Mouse (Mus musculus) cerebellum, adult 8-10 months (tissue): ENCODE results near the gene Wars.

Experiments
- DNase-seq: peaks from one replicate; pipeline ENCODE4 v3.0.0; 2022

The Wars gene

DNA sequence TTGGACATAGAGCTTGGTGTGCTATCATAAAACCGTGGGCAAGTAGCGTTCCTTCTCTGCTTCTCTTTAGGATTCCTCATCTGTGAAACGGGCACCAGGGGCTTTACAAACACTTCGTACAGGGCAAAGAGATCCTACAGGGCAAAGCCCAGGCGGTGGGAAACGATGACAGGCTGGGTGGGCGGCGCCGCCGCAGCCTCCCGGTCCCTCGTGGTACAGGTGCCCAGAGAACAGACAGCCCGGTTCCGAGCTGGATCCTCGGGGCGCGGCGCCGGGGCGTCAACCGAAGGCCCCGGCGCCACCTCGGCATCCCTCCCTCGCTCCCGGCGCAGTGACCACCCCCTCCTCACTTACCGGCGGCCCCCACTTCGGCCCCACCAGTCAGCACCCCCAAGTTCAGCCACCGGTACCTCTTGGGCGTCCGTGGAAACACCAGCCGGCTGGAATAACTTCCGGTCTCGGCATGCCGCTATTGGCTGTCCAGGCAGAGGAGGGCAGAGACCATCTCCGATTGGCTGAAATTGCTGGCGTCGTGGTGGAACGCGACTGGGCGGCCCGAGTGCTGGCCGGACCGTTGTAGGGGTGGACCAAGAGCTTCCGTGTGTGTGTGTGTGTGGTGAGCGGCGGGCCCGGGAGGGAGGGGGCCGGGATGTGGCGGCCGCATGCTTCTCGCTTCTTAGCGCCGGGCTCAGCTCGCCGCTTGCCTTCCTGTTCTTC lies at the start of gene Wars:
Gene Wars (minus strand): TSS at position 460 of the 717 bp plus-strand sequence.
- peak; percentile 94 for DNase-seq

DNA sequence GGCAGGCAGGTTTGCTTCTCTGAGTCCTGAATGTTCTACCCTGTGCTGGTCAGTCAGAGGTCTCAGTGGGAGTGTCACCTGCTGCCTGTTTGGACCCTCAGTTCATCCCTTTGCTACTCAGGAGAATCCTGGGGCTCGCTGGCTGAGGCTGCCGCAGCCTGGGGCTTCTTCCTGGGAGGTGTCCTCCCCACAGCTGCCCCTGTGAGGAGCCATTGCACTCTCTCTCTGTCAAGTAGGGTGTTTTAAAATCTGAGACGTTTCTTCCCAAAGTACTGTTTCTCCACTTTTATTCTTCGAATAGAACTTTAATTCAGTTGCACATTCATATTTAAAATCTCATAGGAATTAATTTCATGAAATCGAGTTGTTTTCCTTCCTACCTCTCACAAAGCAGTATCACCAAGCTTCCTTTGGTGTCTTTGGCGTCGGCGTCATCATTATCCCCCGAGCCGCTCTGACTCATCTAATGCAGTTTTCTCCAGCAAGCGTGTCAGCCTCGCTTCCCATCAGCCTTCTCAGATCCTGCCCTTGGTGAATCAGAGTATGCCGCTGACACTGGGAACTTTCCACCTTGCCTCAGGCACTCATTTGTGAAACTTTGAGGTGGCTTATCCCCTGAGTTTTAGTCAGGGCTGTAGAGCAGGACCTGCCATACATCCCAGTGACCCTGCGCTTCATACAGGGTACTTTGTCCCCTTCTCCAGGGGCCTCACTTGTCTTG lies 48.4 kb upstream of the Wars start:
- DNase-seq, result no peak

GRCm38 (mm10) chr12:108941282-108941681 lies 47.3 kb upstream of the Wars start:
- DNase-seq, result no peak

DNA sequence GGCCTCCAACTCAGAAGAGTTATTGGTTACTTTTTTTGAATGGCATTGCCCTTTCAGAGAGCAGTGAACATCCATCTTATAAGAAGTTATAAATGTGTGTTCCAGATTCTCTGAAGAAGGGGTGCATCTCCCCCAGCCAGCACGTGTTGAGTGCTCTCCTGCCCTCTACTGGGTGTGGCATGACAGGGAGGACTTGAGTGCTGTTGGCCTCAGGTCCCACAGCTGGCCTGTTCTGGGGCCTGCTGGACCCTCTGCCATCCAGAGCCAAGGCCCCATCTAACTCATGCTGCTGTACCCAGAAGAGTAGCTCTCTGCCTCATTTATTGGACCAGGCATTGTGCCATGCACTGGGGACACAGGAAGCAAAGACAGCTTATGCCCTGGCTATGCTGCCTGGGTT lies 46.3 kb upstream of the Wars start:
- DNase-seq, result no peak

- no peak for DNase-seq
These were observed 45.3 kb upstream of the Wars start for GRCm38 (mm10) chr12:108939317-108939716.

DNA sequence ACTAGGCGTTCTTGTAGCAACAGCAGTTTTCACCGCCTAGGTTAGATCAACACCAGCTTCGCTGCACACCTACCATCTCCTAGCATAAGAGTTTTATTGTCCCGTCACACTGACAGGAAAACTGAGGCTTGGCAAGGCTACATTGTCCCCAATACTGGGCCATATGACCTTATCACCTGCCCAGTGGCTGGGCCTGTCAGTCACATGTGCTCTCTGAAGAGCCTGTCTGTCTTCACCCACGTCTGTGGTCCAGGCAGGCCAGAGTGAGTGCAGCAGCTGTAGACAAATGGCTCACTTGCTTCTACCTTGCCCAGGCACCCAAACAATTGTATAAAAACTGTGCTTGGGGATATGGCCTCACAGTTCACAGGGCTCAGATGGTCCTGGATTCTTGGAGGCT lies 44.9 kb upstream of the Wars start:
- no peak for DNase-seq

GRCm38 (mm10) chr12:108937506-108937905 lies 43.5 kb upstream of the Wars start:
- DNase-seq, result no peak

GRCm38 (mm10) chr12:108936834-108937233 lies 42.9 kb upstream of the Wars start:
- no peak for DNase-seq

DNA sequence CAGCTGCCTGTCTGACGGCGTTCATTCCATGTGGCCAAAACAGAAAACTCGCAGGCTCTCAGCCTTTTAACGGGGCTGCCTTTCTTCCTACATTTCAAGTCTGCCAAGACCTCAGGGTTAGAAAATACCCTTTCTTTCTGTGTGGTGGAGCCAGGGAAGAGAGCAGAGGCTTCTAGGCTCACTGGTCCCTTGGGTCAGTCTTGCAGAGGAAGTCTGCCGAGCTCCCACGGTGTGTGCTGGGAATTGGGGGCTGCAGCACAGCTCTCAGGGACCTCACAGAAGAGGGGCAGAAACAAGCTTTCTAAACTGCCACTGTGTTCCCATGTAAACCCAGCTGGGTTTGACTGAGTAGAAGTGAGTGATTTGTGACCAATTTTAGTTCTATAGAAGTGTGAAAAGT lies 40.3 kb upstream of the Wars start:
- DNase-seq, result no peak

DNA sequence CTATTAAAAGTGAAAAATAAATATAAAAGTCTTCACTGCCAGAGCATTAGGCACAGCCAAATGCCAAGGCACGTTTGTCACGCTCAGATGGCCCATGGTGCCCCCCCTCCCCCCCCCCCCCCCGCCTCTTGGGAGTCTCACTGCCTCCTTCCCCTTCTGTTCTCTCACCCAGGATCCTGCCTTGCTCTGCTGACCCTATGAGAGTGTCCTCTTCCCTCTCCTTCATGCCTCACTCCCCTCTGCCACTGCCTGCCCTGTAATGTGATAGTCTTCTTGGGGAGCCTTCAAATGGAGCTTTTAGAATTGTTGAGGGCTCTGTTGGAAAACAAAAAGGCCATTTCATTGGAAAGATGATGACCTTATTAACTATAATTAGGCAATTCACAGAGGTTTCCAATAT lies 38.1 kb upstream of the Wars start:
- DNase-seq, result no peak

- no peak for DNase-seq
These were observed 37.5 kb upstream of the Wars start for GRCm38 (mm10) chr12:108931341-108932053.

DNA sequence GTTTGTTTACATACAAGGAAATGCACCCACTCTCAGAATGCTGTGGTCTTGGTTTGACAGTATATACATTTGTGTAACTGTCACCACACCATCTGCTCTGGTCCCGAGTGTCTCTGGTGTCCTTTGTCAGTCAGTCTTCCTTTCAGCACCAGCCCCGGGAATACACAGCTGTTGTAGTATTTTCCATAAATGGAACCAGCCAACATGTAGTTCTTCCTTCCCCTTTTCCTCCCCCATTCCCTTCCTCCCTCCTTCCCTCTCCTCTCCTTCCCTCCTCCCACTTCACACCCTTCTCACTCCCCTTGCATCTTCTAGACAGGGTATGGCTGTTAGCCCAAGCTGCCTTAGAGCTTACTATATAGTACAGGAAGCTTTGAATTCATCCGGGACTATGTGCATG lies 35.5 kb upstream of the Wars start:
- no peak for DNase-seq

- DNase-seq, result no peak
These were observed 34.3 kb upstream of the Wars start for GRCm38 (mm10) chr12:108928249-108928648.

GRCm38 (mm10) chr12:108926606-108927111 lies 32.7 kb upstream of the Wars start:
- no peak for DNase-seq

GRCm38 (mm10) chr12:108918753-108919152 lies 24.8 kb upstream of the Wars start:
- no peak for DNase-seq

DNA sequence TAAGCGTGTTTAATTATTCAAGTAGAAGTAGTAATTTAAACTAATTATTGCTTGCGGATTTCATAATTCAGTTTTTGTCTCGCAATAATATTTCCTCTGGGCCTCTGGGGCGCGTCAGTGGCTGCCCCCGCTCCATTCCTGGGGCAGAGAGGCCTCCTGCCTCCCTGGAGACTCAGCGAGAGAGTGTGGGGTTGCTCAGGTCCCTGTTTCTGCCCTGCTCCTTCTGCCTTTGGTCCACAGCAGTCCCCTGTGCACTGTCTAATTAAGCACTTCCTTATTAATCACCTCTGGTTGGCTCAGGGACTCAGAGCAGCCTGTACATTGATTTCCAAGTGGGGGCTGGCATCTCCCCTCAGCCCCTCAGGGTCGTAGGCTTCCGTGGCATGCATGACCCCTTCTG lies 23.5 kb upstream of the Wars start:
- DNase-seq, result no peak

- no peak for DNase-seq
These were observed 22.6 kb upstream of the Wars start for GRCm38 (mm10) chr12:108916447-108917042.

DNA sequence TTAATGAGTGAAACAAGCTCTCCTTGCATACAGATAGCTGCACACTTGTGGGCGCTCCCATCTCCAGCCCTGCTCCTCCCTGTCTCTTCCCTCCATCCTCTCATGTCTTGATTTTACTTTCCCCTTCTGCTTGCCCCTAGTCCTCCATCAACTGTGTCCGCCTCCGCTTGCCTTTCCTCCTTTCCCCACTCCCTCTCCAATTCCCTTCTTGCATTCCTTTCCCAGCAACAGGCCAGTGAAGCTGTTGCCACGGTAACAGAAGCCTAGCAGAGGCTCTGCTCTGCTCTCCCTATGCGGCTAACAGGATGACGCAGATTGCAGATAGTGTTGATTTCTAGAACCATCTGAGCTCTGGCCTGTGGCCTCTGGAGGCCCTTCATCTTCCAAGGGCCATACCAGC lies 21.9 kb upstream of the Wars start:
- no peak for DNase-seq

- DNase-seq, result no peak
These were observed 20.9 kb upstream of the Wars start for GRCm38 (mm10) chr12:108914709-108915340.

DNA sequence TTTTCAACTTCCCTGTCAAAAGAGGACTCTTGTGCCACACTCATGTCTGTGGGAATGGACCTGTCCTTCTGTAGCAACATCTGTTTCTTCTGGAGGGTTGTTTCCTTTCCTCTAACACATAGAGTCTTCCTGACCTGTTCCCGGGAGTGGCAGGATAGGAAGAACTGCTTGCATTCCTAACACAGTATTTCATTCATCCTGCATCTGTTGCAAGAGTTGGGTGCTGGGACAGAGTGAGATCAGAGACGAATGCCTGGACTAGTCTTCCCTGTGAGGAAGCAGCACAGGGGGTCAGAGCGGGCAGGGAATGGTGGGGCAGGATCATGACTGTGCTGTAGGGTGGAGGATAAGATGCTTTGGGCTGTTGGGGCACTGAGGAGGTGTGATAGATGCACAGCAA lies 20.2 kb upstream of the Wars start:
- DNase-seq, result no peak

DNA sequence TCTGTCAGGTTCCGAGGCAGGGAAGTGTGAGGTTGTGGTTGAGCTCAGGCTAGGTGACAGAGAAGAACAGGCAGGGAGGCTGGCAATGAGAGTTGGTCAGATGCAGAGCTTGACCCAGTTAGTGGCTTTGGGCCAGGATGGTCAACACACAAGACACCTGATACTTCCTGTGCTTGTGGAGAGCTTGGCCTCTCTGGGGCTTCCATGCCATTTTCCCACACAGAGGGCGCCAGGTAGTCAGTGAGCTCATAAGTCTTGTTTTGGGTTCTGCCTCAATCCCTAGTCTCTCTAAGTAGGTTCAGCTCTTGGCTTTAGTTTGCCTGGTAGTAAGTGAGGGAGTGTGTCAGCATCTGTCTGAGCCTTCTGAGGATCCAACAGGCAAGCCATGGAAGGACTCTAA lies 18.5 kb upstream of the Wars start:
- no peak for DNase-seq

DNA sequence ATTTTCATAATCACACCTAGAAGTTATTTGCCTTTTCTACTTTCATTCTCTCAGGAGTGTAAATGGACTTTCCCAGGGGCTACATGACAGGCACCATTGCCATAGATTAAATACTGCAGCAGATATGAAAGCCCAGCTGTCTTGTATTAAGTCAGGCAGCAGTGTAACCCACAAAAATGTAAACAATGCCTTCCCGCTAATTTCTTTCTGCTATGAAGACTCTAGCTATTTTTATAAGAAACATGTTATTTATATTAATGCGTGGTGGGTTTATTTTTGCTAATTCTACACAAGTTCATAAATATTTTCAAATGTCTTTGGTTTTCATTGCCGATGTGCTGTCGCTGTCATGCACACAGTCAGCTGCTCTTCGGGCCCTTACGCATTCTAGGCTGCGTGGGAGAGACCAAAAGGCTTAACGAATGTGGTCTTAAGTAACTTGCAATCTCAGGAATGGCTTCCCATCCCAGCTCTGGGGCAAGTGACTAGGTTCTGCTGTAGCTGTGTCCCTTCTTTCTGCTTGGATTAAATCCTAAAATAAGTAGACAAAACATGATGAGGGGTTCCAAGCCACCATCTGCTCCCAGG lies 16.0 kb upstream of the Wars start:
- DNase-seq, result no peak
